Mouse (Mus musculus): ENCODE results near the gene Psmd13. TPM values are rescaled to one million over a fixed set of nuclear protein-coding genes. Genes with fewer than 3 reads are reported as not detected.
A peak's percentile ranks its signal among the peaks of the same experiment; 100 is the strongest.

Psmd13 gene
- total and polyA plus RNA-seq, 3 experiments, result 50.8 to 86.1 (median 72.6) TPM

GRCm38 (mm10) chr7:140894611-140895010, 12.8 kb downstream of the Psmd13 start:
- Histone ChIP-seq H3K4me1 (ENCODE audit: control insufficient read depth, insufficient read depth, low read length) (no peaks in the 10 kb centered on the region; the same call in 1 of the 2 replicates), H3K9ac (ENCODE audit: low read depth, low read length) (no peak overlapping the region), H3K4me3 (no peak overlapping the region), H3K27ac (no peak overlapping the region), H3K27me3 (ENCODE audit: control insufficient read depth, insufficient read depth, low read length) (no peaks in the 10 kb centered on the region), H3K79me2 (replicated peaks; ENCODE audit: control insufficient read depth, insufficient read depth, low read length) (no peaks in the 10 kb centered on the region), H3K36me3 (ENCODE audit: control insufficient read depth, insufficient read depth, low read length) (no peaks in the 10 kb centered on the region; the same call in 1 of the 2 replicates)
- intact Hi-C loops (cut with DNase I), result no loop called here
- TF ChIP-seq CTCF (IDR thresholded peaks at IDR 0.05), result no peak
- TF ChIP-seq EP300 (IDR thresholded peaks at IDR 0.05; ENCODE audit: insufficient read depth, low read depth, low read length), result no peak
- no peak for TF ChIP-seq POLR2A (IDR thresholded peaks at IDR 0.05; ENCODE audit: insufficient read depth, low read depth, low read length)
- DNase-seq, result no peak
- WGBS, result 90% methylated on average over 3 of the region's 3 CpGs

GRCm38 (mm10) chr7:140897863-140898262, 16.1 kb downstream of the Psmd13 start:
- WGBS, result 85% methylated on average over 7 of the region's 7 CpGs
- no peaks in the 10 kb centered on the region; the same call in 1 of the 2 replicates for H3K4me1 ChIP-seq (ENCODE audit: control insufficient read depth, insufficient read depth, low read length)
- no peaks in the 10 kb centered on the region for H3K27me3 ChIP-seq (ENCODE audit: control insufficient read depth, insufficient read depth, low read length)
- no peak overlapping the region for H3K4me3 ChIP-seq
- no peaks in the 10 kb centered on the region for H3K79me2 ChIP-seq (replicated peaks; ENCODE audit: control insufficient read depth, insufficient read depth, low read length)
- TF ChIP-seq EP300 (IDR thresholded peaks at IDR 0.05; ENCODE audit: insufficient read depth, low read depth, low read length) (no peak), CTCF (IDR thresholded peaks at IDR 0.05) (no peak), POLR2A (IDR thresholded peaks at IDR 0.05; ENCODE audit: insufficient read depth, low read depth, low read length) (no peak)
- no peak overlapping the region for H3K27ac ChIP-seq
- intact Hi-C loops (cut with DNase I), result no loop called here
- no peaks in the 10 kb centered on the region; the same call in 1 of the 2 replicates for H3K36me3 ChIP-seq (ENCODE audit: control insufficient read depth, insufficient read depth, low read length)
- no peak for DNase-seq
- H3K9ac ChIP-seq (ENCODE audit: low read depth, low read length), result no peak overlapping the region

- no peaks in the 10 kb centered on the region for H3K27me3 ChIP-seq (ENCODE audit: control insufficient read depth, insufficient read depth, low read length)
- H3K36me3 ChIP-seq (ENCODE audit: control insufficient read depth, insufficient read depth, low read length), result no peaks in the 10 kb centered on the region; the same call in 1 of the 2 replicates
- H3K4me1 ChIP-seq (ENCODE audit: control insufficient read depth, insufficient read depth, low read length), result no peaks in the 10 kb centered on the region; the same call in 1 of the 2 replicates
- peak in 1 of 2 experiments; percentile 30 for DNase-seq
- intact Hi-C loops (cut with DNase I), result no loop called here
- peak overlapping the region; percentile 49 for H3K4me3 ChIP-seq
- WGBS, result 45% methylated on average over 3 of the region's 3 CpGs
- peak overlapping the region; percentile 93 for H3K27ac ChIP-seq
- H3K9ac ChIP-seq (ENCODE audit: low read depth, low read length), result peak overlapping the region; percentile 68; the same call in 1 of the 2 replicates
- no peak for TF ChIP-seq POLR2A (IDR thresholded peaks at IDR 0.05; ENCODE audit: insufficient read depth, low read depth, low read length)
- no peak for TF ChIP-seq CTCF (IDR thresholded peaks at IDR 0.05)
- TF ChIP-seq EP300 (IDR thresholded peaks at IDR 0.05; ENCODE audit: insufficient read depth, low read depth, low read length), result no peak
- H3K79me2 ChIP-seq (replicated peaks; ENCODE audit: control insufficient read depth, insufficient read depth, low read length), result no peaks in the 10 kb centered on the region
Observed at GRCm38 (mm10) chr7:140899121-140899520, 17.4 kb downstream of the Psmd13 start.

DNA sequence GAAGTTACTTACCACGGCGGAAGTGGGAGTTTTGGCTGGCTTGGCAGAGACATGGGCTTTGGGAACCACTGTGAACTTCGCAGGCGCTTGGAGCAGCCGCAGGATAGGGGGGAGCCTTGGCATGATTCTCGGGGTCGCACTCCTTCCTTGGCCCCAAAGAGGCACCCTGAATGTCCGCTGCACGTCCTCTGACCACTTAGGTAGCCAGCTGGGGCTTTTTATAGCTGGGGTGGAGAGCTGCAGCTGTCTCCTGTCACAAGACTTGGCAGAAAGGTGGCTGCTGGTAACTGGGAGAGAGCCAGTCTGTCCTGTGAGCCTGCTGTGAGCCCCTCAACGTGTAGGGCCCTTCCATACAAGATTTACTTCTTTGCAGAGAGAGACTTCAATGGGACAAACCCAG, 18.5 kb downstream of the Psmd13 start, which contains the start of gene Cox8b:
Gene Cox8b, minus strand, starts transcription at position 227 of the 400 bp plus-strand sequence.
- intact Hi-C loops (cut with DNase I), result no loop called here
- Histone ChIP-seq H3K36me3 (ENCODE audit: control insufficient read depth, insufficient read depth, low read length) (no peaks in the 10 kb centered on the region; the same call in 1 of the 2 replicates), H3K27me3 (ENCODE audit: control insufficient read depth, insufficient read depth, low read length) (no peaks in the 10 kb centered on the region), H3K27ac (peak within 1 kb of the TSS; percentile 93), H3K4me3 (peak within 1 kb of the TSS; percentile 49), H3K79me2 (replicated peaks; ENCODE audit: control insufficient read depth, insufficient read depth, low read length) (no peaks in the 10 kb centered on the region), H3K4me1 (ENCODE audit: control insufficient read depth, insufficient read depth, low read length) (no peaks in the 10 kb centered on the region; the same call in 1 of the 2 replicates), H3K9ac (ENCODE audit: low read depth, low read length) (peak within 1 kb of the TSS; percentile 68)
- peak; percentile 64 to 71 for DNase-seq
- TF ChIP-seq CTCF (IDR thresholded peaks at IDR 0.05), result no peak
- peak; percentile 72 for TF ChIP-seq EP300 (IDR thresholded peaks at IDR 0.05; ENCODE audit: insufficient read depth, low read depth, low read length)
- peak; percentile 88 for TF ChIP-seq POLR2A (IDR thresholded peaks at IDR 0.05; ENCODE audit: insufficient read depth, low read depth, low read length)
- WGBS, result 38% methylated on average over 10 of the region's 10 CpGs

- Histone ChIP-seq H3K27ac (peak overlapping the region; percentile 3; the same call in 1 of the 2 replicates), H3K9ac (ENCODE audit: low read depth, low read length) (no peak overlapping the region), H3K36me3 (ENCODE audit: control insufficient read depth, insufficient read depth, low read length) (no peaks in the 10 kb centered on the region; the same call in 1 of the 2 replicates), H3K27me3 (ENCODE audit: control insufficient read depth, insufficient read depth, low read length) (no peaks in the 10 kb centered on the region), H3K79me2 (replicated peaks; ENCODE audit: control insufficient read depth, insufficient read depth, low read length) (no peaks in the 10 kb centered on the region), H3K4me3 (no peak overlapping the region), H3K4me1 (ENCODE audit: control insufficient read depth, insufficient read depth, low read length) (no peaks in the 10 kb centered on the region; the same call in 1 of the 2 replicates)
- intact Hi-C loops (cut with DNase I), result no loop called here
- peak; percentile 31 to 42 for DNase-seq
- TF ChIP-seq CTCF (IDR thresholded peaks at IDR 0.05), result no peak
- TF ChIP-seq POLR2A (IDR thresholded peaks at IDR 0.05; ENCODE audit: insufficient read depth, low read depth, low read length), result no peak
- TF ChIP-seq EP300 (IDR thresholded peaks at IDR 0.05; ENCODE audit: insufficient read depth, low read depth, low read length), result no peak
- WGBS, result 71% methylated on average over 15 of the region's 15 CpGs
Observed at GRCm38 (mm10) chr7:140902036-140902875, 20.5 kb downstream of the Psmd13 start.

Data from heart, adult 2 months (tissue).